Mouse (Mus musculus): ENCODE measurements around the gene Ergic1.

Ergic1 gene

GRCm38 (mm10) chr17:26537722-26538471 lies 23.4 kb upstream of the Ergic1 start:
- DNase-seq (ENCODE audit: low read depth, low spot score): no peak

GRCm38 (mm10) chr17:26540083-26540482 lies 21.2 kb upstream of the Ergic1 start:
- no peak for DNase-seq (ENCODE audit: low read depth, low spot score)

- no peak for DNase-seq (ENCODE audit: low read depth, low spot score)
These were observed 16.8 kb upstream of the Ergic1 start for GRCm38 (mm10) chr17:26544319-26544963.

GRCm38 (mm10) chr17:26547771-26548170 lies 13.5 kb upstream of the Ergic1 start:
- no peak for DNase-seq (ENCODE audit: low read depth, low spot score)

- no peak for DNase-seq (ENCODE audit: low read depth, low spot score)
These were observed 12.7 kb upstream of the Ergic1 start for GRCm38 (mm10) chr17:26548566-26548965.

- DNase-seq (ENCODE audit: low read depth, low spot score): no peak
These were observed 12.0 kb upstream of the Ergic1 start for GRCm38 (mm10) chr17:26549148-26549809.

GRCm38 (mm10) chr17:26551104-26551503 lies 10.2 kb upstream of the Ergic1 start:
- no peak for DNase-seq (ENCODE audit: low read depth, low spot score)

GRCm38 (mm10) chr17:26553033-26553432 lies 8.3 kb upstream of the Ergic1 start:
- DNase-seq (ENCODE audit: low read depth, low spot score): no peak

GRCm38 (mm10) chr17:26560526-26561289 lies 581 bp upstream of the Ergic1 start:
- no peak for DNase-seq (ENCODE audit: low read depth, low spot score)

GRCm38 (mm10) chr17:26561651-26562181 lies 427 bp downstream of the Ergic1 start, which contains the start of gene Dusp1:
TSS of gene Dusp1 (minus strand) at chr17:26562128.
- no peak for DNase-seq (ENCODE audit: low read depth, low spot score)

- DNase-seq (ENCODE audit: low read depth, low spot score): no peak
These were observed 1.0 kb downstream of the Ergic1 start for GRCm38 (mm10) chr17:26562292-26562691.

GRCm38 (mm10) chr17:26563476-26563875 lies 2.2 kb downstream of the Ergic1 start:
- DNase-seq (ENCODE audit: low read depth, low spot score): no peak

- DNase-seq (ENCODE audit: low read depth, low spot score): no peak
These were observed 3.1 kb downstream of the Ergic1 start for GRCm38 (mm10) chr17:26564439-26564838.

- no peak for DNase-seq (ENCODE audit: low read depth, low spot score)
These were observed 6.0 kb downstream of the Ergic1 start for GRCm38 (mm10) chr17:26567142-26567817.

GRCm38 (mm10) chr17:26567818-26568173 lies 6.5 kb downstream of the Ergic1 start:
- no peak for DNase-seq (ENCODE audit: low read depth, low spot score)

- no peak for DNase-seq (ENCODE audit: low read depth, low spot score)
These were observed 8.5 kb downstream of the Ergic1 start for GRCm38 (mm10) chr17:26569594-26570350.

GRCm38 (mm10) chr17:26570651-26571118 lies 9.4 kb downstream of the Ergic1 start:
- DNase-seq (ENCODE audit: low read depth, low spot score): no peak

GRCm38 (mm10) chr17:26571377-26571776 lies 10.1 kb downstream of the Ergic1 start:
- no peak for DNase-seq (ENCODE audit: low read depth, low spot score)

GRCm38 (mm10) chr17:26572265-26572664 lies 11.0 kb downstream of the Ergic1 start:
- DNase-seq (ENCODE audit: low read depth, low spot score): no peak

- no peak for DNase-seq (ENCODE audit: low read depth, low spot score)
These were observed 12.8 kb downstream of the Ergic1 start for GRCm38 (mm10) chr17:26574118-26574517.

Data from telencephalon, adult 2 months (tissue).